Mouse (Mus musculus): ENCODE measurements at regions not wholly inside any gene's neighbourhood (a gene's known extent, or its start where the extent isn't known, plus 50 kb on each side); places are given as distances from the start of the nearest gene placed in this dataset.

GRCm38 (mm10) chr13:70103021-70103420, 300.8 kb downstream of the Med10 start:
- TF ChIP-seq CTCF (conservative IDR thresholded peaks at IDR 0.05; ENCODE audit: insufficient read depth, insufficient read length, low read depth, low read length) (no peak), POLR2A (IDR thresholded peaks at IDR 0.05; ENCODE audit: low read depth, low read length) (no peak)

Data from kidney, adult 2 months (tissue).